Mouse (Mus musculus): Measurements from ENCODE around the gene Mageb16.

Gene Mageb16

GRCm38 (mm10) chrX:79671411-79671810 is at the start of gene Mageb16:
Mageb16 (minus strand) TSS chrX:79671435.
- no peak for DNase-seq (ENCODE audit: low read depth)

GRCm38 (mm10) chrX:79651091-79651490 is 20.1 kb downstream of the Mageb16 start:
- DNase-seq (ENCODE audit: low read depth) = peak; percentile 43

GRCm38 (mm10) chrX:79635396-79635795 is 35.8 kb downstream of the Mageb16 start:
- no peak for DNase-seq (ENCODE audit: low read depth)

- DNase-seq (ENCODE audit: low read depth) = no peak
These were observed 64.8 kb downstream of the Mageb16 start for GRCm38 (mm10) chrX:79606462-79606861.
